Mouse (Mus musculus) myocyte (in vitro differentiated cells): ENCODE measurements around the gene Cops4. TPM values are rescaled to one million over a fixed set of nuclear protein-coding genes. Genes with fewer than 3 reads are reported as not detected.

ENCODE experiments used
- H3K27me3 ChIP-seq: one replicate; pipeline ENCODE4 v1.6.1; 2011; ENCODE audit not compliant: control insufficient read depth, insufficient read depth, insufficient read length
- H3K36me3 ChIP-seq: one replicate; pipeline ENCODE4 v1.6.1; 2011; ENCODE audit not compliant: control insufficient read depth, insufficient read depth
- H3K4me2 ChIP-seq: one replicate; pipeline ENCODE4 v1.6.1; 2011; ENCODE audit warnings: low read depth, control low read depth
- H3K4me3 ChIP-seq: one replicate; pipeline ENCODE4 v1.5.1; 2011; ENCODE audit warnings: mild to moderate bottlenecking, control low read depth, moderate library complexity
- H3K79me2 ChIP-seq: one replicate; pipeline ENCODE4 v1.6.1; 2011; ENCODE audit not compliant: control insufficient read depth, insufficient read depth
- H3ac ChIP-seq: one replicate; pipeline ENCODE4 v1.6.1; 2011; ENCODE audit not compliant: control insufficient read depth, insufficient read length
- CEBPB ChIP-seq: IDR thresholded peaks from 2 replicates; pipeline ENCODE4 v1.6.1; 2011; ENCODE audit warnings: mild to moderate bottlenecking, moderate library complexity; ENCODE audit not compliant: poor library complexity, insufficient read depth, severe bottlenecking
- MAX ChIP-seq: IDR thresholded peaks from one replicate; pipeline ENCODE4 v1.6.1; 2011; ENCODE audit warnings: low read depth, mild to moderate bottlenecking, control low read depth
- MYOD1 ChIP-seq, 3 experiments: IDR thresholded peaks; one replicate each; pipeline ENCODE4 v1.6.1; 2011; ENCODE audit warnings: control low read depth in 2 of 3, low read depth in 2 of 3, mild to moderate bottlenecking in 2 of 3, moderate library complexity in 1 of 3; ENCODE audit not compliant: insufficient read length in 2 of 3, control insufficient read depth in 1 of 3
- POLR2A ChIP-seq: IDR thresholded peaks from one replicate; pipeline ENCODE4 v1.6.1; 2011; ENCODE audit warnings: low read depth, mild to moderate bottlenecking, control low read depth, moderate library complexity; ENCODE audit not compliant: insufficient read length
- POLR2AphosphoS2 ChIP-seq: IDR thresholded peaks from one replicate; pipeline ENCODE4 v1.6.1; 2011; ENCODE audit warnings: low read depth, control low read depth; ENCODE audit not compliant: insufficient read length
- REST ChIP-seq: IDR thresholded peaks from one replicate; pipeline ENCODE4 v1.6.1; 2011; ENCODE audit warnings: mild to moderate bottlenecking, control low read depth, moderate library complexity; ENCODE audit not compliant: insufficient read depth, insufficient read length
- SRF ChIP-seq: IDR thresholded peaks from one replicate; pipeline ENCODE4 v1.6.1; 2011; ENCODE audit warnings: low read depth; ENCODE audit not compliant: control insufficient read depth, insufficient read length
- TCF12 ChIP-seq: IDR thresholded peaks from one replicate; pipeline ENCODE4 v1.6.1; 2011; ENCODE audit warnings: mild to moderate bottlenecking, control low read depth; ENCODE audit not compliant: poor library complexity, insufficient read depth, severe bottlenecking
- TCF3 ChIP-seq: IDR thresholded peaks from one replicate; pipeline ENCODE4 v1.6.1; 2011; ENCODE audit warnings: low read depth, control low read depth; ENCODE audit not compliant: insufficient read length
- polyA plus RNA-seq: library from polyadenylated mRNA; unstranded; fragments of >200 nt; fragmentation: generic; extraction: Trizol; gene quantifications from one replicate; pipeline ENCODE4 v1.2.1, GENCODE M21; 2012; ENCODE audit warnings: missing spikeins

The Cops4 gene
- polyA plus RNA-seq, 1 experiment, result 104 TPM

- Histone ChIP-seq H3K4me3 (no peak overlapping the region), H3K79me2 (no peaks in the 10 kb centered on the region), H3K27me3 (no peaks in the 10 kb centered on the region), H3K36me3 (no peaks in the 10 kb centered on the region), H3K4me2 (no peak overlapping the region), H3ac (no peak overlapping the region)
- TF ChIP-seq MAX, result no peak
- no peak for TF ChIP-seq TCF3
Observed at GRCm38 (mm10) chr5:100590505-100590904, 72.4 kb downstream of the Cops4 start.

GRCm38 (mm10) chr5:100594803-100595467 is 76.8 kb downstream of the Cops4 start:
- TF ChIP-seq CEBPB, result no peak
- TF ChIP-seq POLR2AphosphoS2, result no peak
- no peak for TF ChIP-seq REST
- TF ChIP-seq TCF12, result no peak
- no peak for TF ChIP-seq POLR2A
- no peak for TF ChIP-seq TCF3
- Histone ChIP-seq H3K36me3 (no peaks in the 10 kb centered on the region), H3K27me3 (no peaks in the 10 kb centered on the region), H3K4me3 (no peak overlapping the region), H3ac (no peak overlapping the region), H3K4me2 (no peak overlapping the region), H3K79me2 (no peaks in the 10 kb centered on the region)

GRCm38 (mm10) chr5:100595999-100596398 is 77.9 kb downstream of the Cops4 start:
- Histone ChIP-seq H3K79me2 (no peaks in the 10 kb centered on the region), H3K4me3 (no peak overlapping the region), H3K4me2 (no peak overlapping the region), H3K27me3 (no peaks in the 10 kb centered on the region), H3ac (no peak overlapping the region), H3K36me3 (no peaks in the 10 kb centered on the region)
- TF ChIP-seq CEBPB, result no peak
- TF ChIP-seq MAX, result no peak
- no peak for TF ChIP-seq MYOD1 (IDR thresholded peaks at IDR 0.05; ENCODE audit: control insufficient read depth in 1 of 3, insufficient read length in 2 of 3, low read depth in 2 of 3)
- no peak for TF ChIP-seq TCF12
- TF ChIP-seq SRF, result no peak
- TF ChIP-seq REST, result no peak

Other genes with a start within 250 kb of the Cops4 start
- 168 TPM for gene Sec31a, start 102.1 kb upstream of the Cops4 start, polyA plus RNA-seq
- 2.9 TPM for gene Lin54, start 17.7 kb upstream of the Cops4 start, polyA plus RNA-seq
- gene Plac8, start 53.9 kb downstream of the Cops4 start, polyA plus RNA-seq, result 4.8 TPM
- gene Coq2, start 156.8 kb downstream of the Cops4 start, polyA plus RNA-seq, result 35.8 TPM
- 0.66 TPM for gene Hpse, start 201.4 kb downstream of the Cops4 start, polyA plus RNA-seq